Mouse (Mus musculus) lung, postnatal 14 days (tissue): ENCODE measurements around the gene Celsr3.
A peak's percentile ranks its signal among the peaks of the same experiment; 100 is the strongest.

ENCODE experiments used
- DNase-seq: peaks from one replicate; pipeline ENCODE4 v3.0.0; 2021

Celsr3 gene

GRCm38 (mm10) chr9:108807674-108808073, 18.4 kb upstream of the Celsr3 start:
- no peak for DNase-seq

GRCm38 (mm10) chr9:108808163-108808665, 17.9 kb upstream of the Celsr3 start, which contains the start of gene Nckipsd:
Nckipsd (plus strand) TSS chr9:108808368.
- DNase-seq, result peak; percentile 97

GRCm38 (mm10) chr9:108809188-108809587, 16.9 kb upstream of the Celsr3 start:
- peak; percentile 36 for DNase-seq

- DNase-seq, result no peak
Observed at GRCm38 (mm10) chr9:108809723-108810122, 16.4 kb upstream of the Celsr3 start.

- no peak for DNase-seq
Observed at GRCm38 (mm10) chr9:108810516-108810915, 15.6 kb upstream of the Celsr3 start.

GRCm38 (mm10) chr9:108815557-108815956, 10.6 kb upstream of the Celsr3 start:
- DNase-seq, result no peak

GRCm38 (mm10) chr9:108819495-108819894, 6.6 kb upstream of the Celsr3 start:
- DNase-seq, result peak; percentile 77

GRCm38 (mm10) chr9:108820077-108820476, 6.0 kb upstream of the Celsr3 start:
- DNase-seq, result no peak

GRCm38 (mm10) chr9:108824144-108824685, 1.9 kb upstream of the Celsr3 start:
- DNase-seq, result no peak

GRCm38 (mm10) chr9:108824755-108825413, 1.2 kb upstream of the Celsr3 start:
- no peak for DNase-seq

GRCm38 (mm10) chr9:108826700-108827340, 700 bp downstream of the Celsr3 start:
- peak; percentile 82 for DNase-seq

- no peak for DNase-seq
Observed at GRCm38 (mm10) chr9:108827454-108827853, 1.3 kb downstream of the Celsr3 start.

- no peak for DNase-seq
Observed at GRCm38 (mm10) chr9:108827906-108828305, 1.8 kb downstream of the Celsr3 start.

- DNase-seq, result no peak
Observed at GRCm38 (mm10) chr9:108831637-108832036, 5.5 kb downstream of the Celsr3 start.

- DNase-seq, result peak; percentile 89
Observed at GRCm38 (mm10) chr9:108832390-108833108, 6.4 kb downstream of the Celsr3 start.

- DNase-seq, result peak; percentile 48
Observed at GRCm38 (mm10) chr9:108842989-108843388, 16.9 kb downstream of the Celsr3 start.

- no peak for DNase-seq
Observed at GRCm38 (mm10) chr9:108845390-108845789, 19.3 kb downstream of the Celsr3 start.

- peak; percentile 44 for DNase-seq
Observed at GRCm38 (mm10) chr9:108847374-108847773, 21.3 kb downstream of the Celsr3 start.

GRCm38 (mm10) chr9:108848419-108848818, 22.3 kb downstream of the Celsr3 start:
- DNase-seq, result no peak

- DNase-seq, result no peak
Observed at GRCm38 (mm10) chr9:108852976-108853375, 26.9 kb downstream of the Celsr3 start, which contains the start of gene Slc26a6. Slc26a6 (plus strand) TSS chr9:108853283.

GRCm38 (mm10) chr9:108853635-108854240, 27.6 kb downstream of the Celsr3 start:
- peak; percentile 91 for DNase-seq

- peak; percentile 88 for DNase-seq
Observed at GRCm38 (mm10) chr9:108854241-108854696, 28.1 kb downstream of the Celsr3 start.

- DNase-seq, result no peak
Observed at GRCm38 (mm10) chr9:108855335-108855734, 29.2 kb downstream of the Celsr3 start.
